Mouse (Mus musculus) kidney, postnatal 0 days (tissue): ENCODE results near the gene Fgf6. TPM values are rescaled to one million over a fixed set of nuclear protein-coding genes. Genes with fewer than 3 reads are reported as not detected.

Experiments used
- ATAC-seq: fragments of 200-750 bp; cut with Nextera tagmentation; replicated peaks from 2 replicates; pipeline ENCODE4 v1.8.0; 2017; ENCODE audit warnings: low read depth, moderate number of reproducible peaks, moderate TSS enrichment, moderate library complexity; ENCODE audit not compliant: low FRiP score
- DNase-seq: peaks from one replicate; pipeline ENCODE4 v3.0.0-alpha.2; 2016; ENCODE audit warnings: low spot score
- H3K27ac ChIP-seq: fragments of 300-500 bp; sonication (generic); 2 replicates; pipeline ENCODE4 v1.5.1; 2014; ENCODE audit warnings: mild to moderate bottlenecking
- H3K27me3 ChIP-seq: fragments of 300-500 bp; sonication (generic); 2 replicates; pipeline ENCODE4 v1.6.1; 2014; ENCODE audit warnings: low read length, mixed read lengths; ENCODE audit not compliant: insufficient read depth
- H3K36me3 ChIP-seq: fragments of 300-500 bp; sonication (generic); 2 replicates; pipeline ENCODE4 v1.6.1; 2014; ENCODE audit warnings: low read length, mixed read lengths; ENCODE audit not compliant: insufficient read depth
- H3K4me1 ChIP-seq: fragments of 300-500 bp; sonication (generic); replicated peaks from 2 replicates; pipeline ENCODE4 v1.6.1; 2014; ENCODE audit warnings: antibody characterized with exemption, low read length, mixed read lengths; ENCODE audit not compliant: insufficient read depth
- H3K4me2 ChIP-seq: fragments of 300-500 bp; sonication (generic); 2 replicates; pipeline ENCODE4 v1.6.1; 2014; ENCODE audit warnings: mild to moderate bottlenecking, low read length, moderate library complexity, mixed read lengths
- H3K4me3 ChIP-seq: fragments of 300-500 bp; sonication (generic); replicated peaks from 2 replicates; pipeline ENCODE4 v1.5.1; 2014; ENCODE audit warnings: low read depth, low read length
- H3K9ac ChIP-seq: fragments of 300-500 bp; sonication (generic); 2 replicates; pipeline ENCODE4 v1.6.1; 2014; ENCODE audit warnings: low read depth, low read length
- H3K9me3 ChIP-seq: fragments of 300-500 bp; sonication (generic); replicated peaks from 2 replicates; pipeline ENCODE4 v1.6.1; 2016; ENCODE audit warnings: low read length, inconsistent platforms, mixed read lengths
- CTCF ChIP-seq: IDR thresholded peaks from 2 replicates; pipeline ENCODE4 v1.5.1; 2016; ENCODE audit warnings: antibody characterized with exemption, low read depth, mild to moderate bottlenecking, moderate library complexity
- WGBS: fragments of 180-500 bp; shearing (Covaris S2); extraction: QIAGEN DNeasy Blood & Tissue Kit; methylation state at CpG from one replicate; pipeline ENCODE4 v1.1.7; 2014; 5-methylcytosine and 5-hydroxymethylcytosine counted together
- polyA plus RNA-seq: library from polyadenylated mRNA; unstranded; fragments of >200 nt; fragmentation: Nextera tagmentation; extraction: Ambion mirVana; gene quantifications from 2 replicates; pipeline ENCODE4 v1.2.1, GENCODE M21; 2015

Fgf6 gene
- polyA plus RNA-seq, 1 experiment from 2014 or later, result not detected

DNA sequence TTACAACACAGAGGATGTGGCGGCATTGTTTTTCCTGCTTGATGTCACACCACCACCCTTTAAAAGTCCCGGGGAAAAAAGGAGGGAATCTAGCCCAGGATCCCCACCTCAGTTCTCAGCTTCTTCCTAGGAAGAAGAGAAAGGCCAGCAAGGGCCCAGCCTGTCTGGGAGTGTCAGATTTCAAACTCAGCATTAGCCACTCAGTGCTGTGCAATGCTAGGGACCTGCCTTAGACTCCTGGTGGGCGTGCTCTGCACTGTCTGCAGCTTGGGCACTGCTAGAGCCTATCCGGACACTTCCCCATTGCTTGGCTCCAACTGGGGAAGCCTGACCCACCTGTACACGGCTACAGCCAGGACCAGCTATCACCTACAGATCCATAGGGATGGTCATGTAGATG, 57.4 kb downstream of the Fgf6 start, which contains the start of gene Fgf23:
Fgf23 (plus strand) TSS at position 86 of the 400 bp plus-strand sequence.
- DNase-seq (peak; percentile 72), ATAC-seq (peak; percentile 80; the same call in 1 of the 2 replicates)
- no peaks in the 10 kb centered on the region for H3K9me3 ChIP-seq
- H3K36me3 ChIP-seq, result no peaks in the 10 kb centered on the region
- no peak within 1 kb of the TSS for H3K9ac ChIP-seq
- 0 out of 2 replicates have a peak, but pooled peaks cover 3% of the 10 kb centered on the region for H3K27me3 ChIP-seq
- H3K4me2 ChIP-seq, result peak within 1 kb of the TSS; percentile 24; the same call in 1 of the 2 replicates
- H3K4me1 ChIP-seq, result no peaks in the 10 kb centered on the region
- no peak within 1 kb of the TSS for H3K4me3 ChIP-seq
- no peak within 1 kb of the TSS for H3K27ac ChIP-seq
- TF ChIP-seq CTCF, result 0 out of 2 replicates have a peak, but pooled peaks have one; percentile 19
- WGBS, result 6% methylated on average over 5 of the region's 5 CpGs

Other genes with a start within 250 kb of the Fgf6 start
- 298 and 340 TPM in 2 replicates for gene Ndufa9, start 166.4 kb upstream of the Fgf6 start, polyA plus RNA-seq
- gene Akap3, start 162.5 kb upstream of the Fgf6 start, polyA plus RNA-seq, result not detected in 2 replicates
- not detected in 2 replicates for gene Dyrk4, start 93.7 kb upstream of the Fgf6 start, polyA plus RNA-seq
- 26.4 and 34.9 TPM in 2 replicates for gene Rad51ap1, start 76.0 kb upstream of the Fgf6 start, polyA plus RNA-seq
- gene D6Wsu163e, start 75.6 kb upstream of the Fgf6 start, polyA plus RNA-seq, result 17.8 and 18.7 TPM in 2 replicates
- not detected in 2 replicates for gene Fgf23, start 57.3 kb downstream of the Fgf6 start, polyA plus RNA-seq
- gene Tigar, start 94.0 kb downstream of the Fgf6 start, polyA plus RNA-seq, result 2.6 and 2.8 TPM in 2 replicates
- gene Ccnd2, start 136.6 kb downstream of the Fgf6 start, polyA plus RNA-seq, result 364 and 419 TPM in 2 replicates